Mouse (Mus musculus): ENCODE measurements around the gene Sec24c.

Sec24c gene

GRCm38 (mm10) chr14:20723006-20723405, 48.9 kb downstream of the Sec24c start:
- in situ Hi-C loops (cut with MboI; ENCODE audit: low pct_unique_long_range_greater_than_20kb in 1 of 2, low sequenced_read_pairs in 2 of 2, unreplicated experiment in 1 of 2): no loop called here

DNA sequence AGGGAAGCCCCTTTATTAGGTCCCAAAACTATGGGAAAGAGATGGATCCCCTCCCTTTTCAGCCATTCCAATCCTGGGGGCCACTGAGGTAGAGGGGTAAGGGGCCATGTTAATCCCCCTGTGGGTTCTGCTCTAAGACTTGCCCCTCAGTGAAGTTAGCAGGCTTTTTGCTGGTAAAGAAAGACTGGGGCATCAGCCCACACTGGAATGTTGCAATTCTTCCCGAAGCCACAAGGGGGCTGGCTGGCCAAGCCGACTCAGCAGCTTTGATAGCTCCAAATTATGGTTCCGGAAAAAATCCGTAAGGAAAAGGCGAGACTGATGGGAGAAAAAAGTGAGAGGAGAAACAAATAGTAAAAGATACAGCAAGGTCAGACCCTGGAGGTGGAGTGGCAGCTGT, 49.9 kb downstream of the Sec24c start:
- in situ Hi-C loops (cut with MboI; ENCODE audit: low pct_unique_long_range_greater_than_20kb in 1 of 2, low sequenced_read_pairs in 2 of 2, unreplicated experiment in 1 of 2): no loop called here

DNA sequence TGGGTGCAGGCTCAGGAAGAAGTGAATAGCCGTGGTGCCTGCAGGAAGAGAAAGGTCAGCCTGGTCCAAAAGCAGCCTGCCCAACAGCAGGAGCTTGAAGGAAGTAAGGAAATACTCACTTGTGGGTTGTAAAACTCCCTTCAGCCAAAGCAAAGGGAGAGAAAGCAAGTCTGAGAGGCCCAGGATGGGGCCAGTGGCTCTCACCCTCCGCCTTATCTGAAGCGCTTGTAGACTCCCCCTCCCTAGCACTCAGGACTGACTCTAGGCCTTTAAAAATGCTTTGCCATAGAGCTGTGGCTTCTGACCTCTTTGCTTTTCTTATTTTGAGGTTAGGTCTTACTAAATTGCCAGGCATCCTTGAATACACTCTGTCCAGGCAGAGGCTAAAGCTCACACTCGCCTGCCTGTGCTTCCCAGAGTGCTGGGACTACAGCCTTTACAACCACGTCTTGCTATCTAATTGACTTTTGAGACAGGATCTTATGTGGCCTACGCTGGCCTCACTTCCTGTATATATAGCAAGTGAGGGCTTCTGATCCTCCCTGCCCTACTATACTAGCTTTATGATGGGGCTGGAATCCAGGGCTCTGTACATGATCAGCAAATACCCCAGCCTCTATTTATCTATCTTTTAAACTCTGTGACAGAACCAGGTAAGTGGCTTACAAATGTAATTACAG, 51.7 kb downstream of the Sec24c start:
- in situ Hi-C loops (cut with MboI; ENCODE audit: low pct_unique_long_range_greater_than_20kb in 1 of 2, low sequenced_read_pairs in 2 of 2, unreplicated experiment in 1 of 2): no loop called here

DNA sequence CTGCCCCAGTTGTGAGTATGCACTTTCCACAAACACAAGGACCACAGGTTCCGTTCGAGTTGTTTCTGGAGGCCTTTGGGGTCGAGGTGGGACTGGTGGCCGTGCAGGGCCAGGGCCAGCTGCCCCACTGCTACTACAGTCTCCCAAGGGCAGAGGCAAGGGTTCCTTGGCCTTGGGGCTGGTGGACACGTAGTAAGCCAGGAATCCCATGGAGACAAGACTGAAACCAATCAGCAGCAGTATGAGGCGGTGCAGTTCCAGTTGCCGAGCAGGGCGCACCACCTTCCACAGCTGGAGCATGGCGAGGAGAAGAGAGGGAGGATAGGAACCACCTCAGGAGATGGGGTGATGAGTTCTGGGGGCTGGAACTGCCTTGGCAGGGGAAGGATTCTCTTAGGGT, 55.8 kb downstream of the Sec24c start:
- in situ Hi-C loops (cut with MboI; ENCODE audit: low pct_unique_long_range_greater_than_20kb in 1 of 2, low sequenced_read_pairs in 2 of 2, unreplicated experiment in 1 of 2): no loop called here

DNA sequence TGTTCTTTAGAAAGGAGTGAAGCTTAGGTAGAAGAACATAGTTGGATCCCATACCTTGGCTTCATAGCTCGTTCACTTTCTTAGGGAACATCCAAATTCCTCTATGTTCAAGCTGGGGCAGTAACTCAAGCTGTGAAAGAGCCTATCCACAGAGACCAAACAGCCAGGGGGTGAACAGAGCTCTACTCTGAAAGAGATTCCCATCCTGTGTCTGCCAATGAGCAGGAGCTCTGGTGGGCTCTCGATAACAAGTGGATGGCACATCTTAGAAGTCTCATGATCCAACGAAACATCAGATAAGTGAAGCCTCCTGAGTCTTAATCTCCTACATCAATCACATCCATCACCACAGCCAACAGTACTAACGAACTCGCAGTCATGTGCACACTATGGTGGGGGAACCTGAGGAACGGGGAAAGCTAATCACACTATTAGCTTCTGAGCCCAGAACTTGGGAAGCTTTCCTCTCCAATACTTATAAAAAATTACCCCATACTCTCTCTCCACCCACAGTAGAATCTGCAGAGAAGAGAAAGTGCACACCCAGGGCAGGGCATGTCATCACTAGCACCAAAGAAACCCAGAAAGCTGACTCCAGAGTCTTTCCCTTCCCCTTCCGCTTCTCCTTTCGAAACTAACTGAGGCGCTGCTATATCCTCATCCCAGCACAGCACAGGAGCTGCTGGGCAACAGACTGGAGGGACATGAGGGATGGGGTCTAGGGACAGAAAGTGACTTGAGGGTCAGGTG, 56.9 kb downstream of the Sec24c start:
- in situ Hi-C loops (cut with MboI; ENCODE audit: low pct_unique_long_range_greater_than_20kb in 1 of 2, low sequenced_read_pairs in 2 of 2, unreplicated experiment in 1 of 2): no loop called here

- in situ Hi-C loops (cut with MboI; ENCODE audit: low pct_unique_long_range_greater_than_20kb in 1 of 2, low sequenced_read_pairs in 2 of 2, unreplicated experiment in 1 of 2): no loop called here
Measured at GRCm38 (mm10) chr14:20733041-20733951, 59.2 kb downstream of the Sec24c start.

DNA sequence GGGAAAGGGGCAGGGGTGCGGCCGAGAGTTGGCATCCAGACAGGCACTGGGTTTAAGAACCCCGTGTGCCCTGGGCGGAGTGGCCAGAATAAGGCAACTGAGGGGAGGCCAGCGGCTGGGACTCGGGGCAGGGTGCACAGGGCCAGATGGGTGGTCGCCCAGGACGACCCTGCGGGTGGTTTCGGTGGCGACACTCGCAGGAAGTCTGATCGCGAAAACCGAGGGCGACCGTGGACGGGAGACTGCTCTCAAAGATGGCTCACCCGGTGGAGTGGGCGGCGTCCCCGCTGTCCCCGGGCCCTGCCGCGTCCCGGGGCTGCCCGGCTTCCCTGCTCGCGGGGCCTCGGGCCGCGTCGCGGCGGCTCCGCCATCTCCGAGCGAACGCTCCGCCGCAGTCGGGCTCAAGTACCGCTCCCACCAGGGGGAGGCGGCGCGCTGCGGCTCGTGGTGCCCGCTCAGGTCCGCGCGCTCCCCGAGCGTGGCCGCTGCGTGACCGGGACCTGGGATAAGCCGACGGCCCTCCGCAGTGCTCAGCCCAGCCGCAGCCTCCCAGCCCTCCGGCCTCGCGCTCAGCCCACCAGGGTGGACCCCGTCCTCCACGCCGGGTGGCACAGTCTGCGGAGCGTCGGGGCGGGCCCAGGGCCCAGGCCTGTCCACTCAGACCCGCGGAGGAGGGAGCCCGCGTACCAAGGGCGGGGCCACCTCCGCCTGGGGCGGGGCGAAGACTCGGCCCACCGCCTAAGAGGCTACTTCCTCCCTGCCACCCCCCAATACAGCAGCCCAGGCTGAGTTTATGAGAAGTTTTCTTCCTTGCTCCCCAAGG, 60.1 kb downstream of the Sec24c start, which contains the start of gene Ndst2:
Gene Ndst2, minus strand, starts transcription at position 611 of the 823 bp plus-strand sequence.
- in situ Hi-C loops (cut with MboI; ENCODE audit: low pct_unique_long_range_greater_than_20kb in 1 of 2, low sequenced_read_pairs in 2 of 2, unreplicated experiment in 1 of 2): no loop called here

- in situ Hi-C loops (cut with MboI; ENCODE audit: low pct_unique_long_range_greater_than_20kb in 1 of 2, low sequenced_read_pairs in 2 of 2, unreplicated experiment in 1 of 2): no loop called here
Measured at GRCm38 (mm10) chr14:20735052-20735451, 60.9 kb downstream of the Sec24c start.

DNA sequence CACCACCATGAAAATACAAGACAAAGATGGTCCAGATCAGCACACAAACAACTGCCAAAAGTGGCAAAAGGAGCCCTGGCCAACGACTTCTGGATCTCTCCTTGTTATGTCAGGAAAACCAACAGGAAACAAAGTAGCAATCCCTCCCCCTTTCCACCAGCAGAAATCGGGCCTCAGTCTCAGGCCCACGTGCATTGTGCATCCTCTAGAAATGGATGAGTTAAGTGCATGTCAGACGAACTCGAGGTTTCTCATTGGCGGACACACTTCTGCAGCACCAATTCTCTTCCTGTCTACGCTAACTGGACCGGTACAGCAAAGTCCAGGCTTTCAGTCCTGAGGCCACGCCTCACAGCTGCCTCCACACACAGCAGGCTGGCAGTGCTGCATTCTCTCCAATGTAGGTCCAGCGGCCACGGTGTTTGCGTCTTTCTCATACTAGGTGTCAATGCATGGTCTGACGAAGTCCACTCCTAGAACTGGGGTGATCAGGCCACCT, 61.8 kb downstream of the Sec24c start:
- in situ Hi-C loops (cut with MboI; ENCODE audit: low pct_unique_long_range_greater_than_20kb in 1 of 2, low sequenced_read_pairs in 2 of 2, unreplicated experiment in 1 of 2): no loop called here

DNA sequence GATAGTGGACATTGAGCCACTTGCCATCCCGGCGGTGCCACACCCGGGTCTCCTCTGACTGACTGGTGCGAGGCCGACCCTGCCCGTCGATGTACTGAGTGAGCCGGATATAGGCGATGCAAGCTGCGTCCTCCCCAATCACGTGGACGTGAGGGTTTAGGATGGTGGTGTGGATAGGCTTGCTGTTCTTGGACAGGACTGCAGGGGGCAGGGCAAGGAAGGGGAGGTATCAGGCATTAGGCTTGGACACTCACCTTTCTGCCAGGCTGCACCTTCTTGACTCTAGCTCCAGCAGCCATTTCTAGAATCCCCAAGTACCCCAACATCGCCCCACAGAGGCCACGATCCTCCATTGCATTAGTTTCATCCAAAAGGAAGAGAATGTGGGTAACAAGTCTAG, 63.2 kb downstream of the Sec24c start:
- in situ Hi-C loops (cut with MboI; ENCODE audit: low pct_unique_long_range_greater_than_20kb in 1 of 2, low sequenced_read_pairs in 2 of 2, unreplicated experiment in 1 of 2): no loop called here

GRCm38 (mm10) chr14:20738511-20738910, 64.4 kb downstream of the Sec24c start:
- in situ Hi-C loops (cut with MboI; ENCODE audit: low pct_unique_long_range_greater_than_20kb in 1 of 2, low sequenced_read_pairs in 2 of 2, unreplicated experiment in 1 of 2): no loop called here

GRCm38 (mm10) chr14:20741301-20741700, 67.2 kb downstream of the Sec24c start:
- in situ Hi-C loops (cut with MboI; ENCODE audit: low pct_unique_long_range_greater_than_20kb in 1 of 2, low sequenced_read_pairs in 2 of 2, unreplicated experiment in 1 of 2): no loop called here

DNA sequence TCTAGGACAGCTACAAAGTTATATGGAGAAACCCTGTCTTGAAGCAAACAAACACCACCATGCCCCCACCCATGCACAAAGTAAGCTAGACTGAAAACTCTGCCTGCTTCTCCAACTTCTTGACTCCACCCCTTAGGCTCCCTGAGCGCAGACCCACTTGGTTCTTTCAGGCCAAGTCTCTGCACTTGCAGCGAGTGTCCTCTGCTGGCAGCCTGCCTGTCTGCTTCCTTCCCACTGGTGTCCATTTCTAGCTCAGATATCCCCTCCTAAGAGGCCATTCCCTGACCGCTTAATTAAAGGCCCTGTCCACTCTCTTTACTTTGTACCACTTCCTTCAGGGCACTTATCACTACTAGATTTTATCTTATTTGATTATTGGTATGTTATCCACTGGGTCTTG, 69.5 kb downstream of the Sec24c start:
- in situ Hi-C loops (cut with MboI; ENCODE audit: low pct_unique_long_range_greater_than_20kb in 1 of 2, low sequenced_read_pairs in 2 of 2, unreplicated experiment in 1 of 2): no loop called here
